Mouse (Mus musculus) spleen, postnatal 10 days (tissue): ENCODE results near the gene Vmn2r85.
"Not testable (repeated sequence)": the region's sequence is repeated elsewhere in the genome, so short reads cannot be mapped to it uniquely, and the experiment has no call there.

Experiments used
- DNase-seq, 2 experiments: peaks; one replicate each; pipeline ENCODE4 v3.0.0; 2021 to 2022; ENCODE audit warnings: low spot score in 2 of 2

Vmn2r85 gene

GRCm38 (mm10) chr10:130429603-130430002 is at the start of gene Vmn2r85:
Vmn2r85 (minus strand) TSS chr10:130429703.
- not testable (repeated sequence) for DNase-seq

GRCm38 (mm10) chr10:130470311-130470760 is 40.8 kb upstream of the Vmn2r85 start:
- peak in 1 of 2 experiments; percentile 13 for DNase-seq

GRCm38 (mm10) chr10:130455950-130456349 is 26.4 kb upstream of the Vmn2r85 start, which contains the start of gene Vmn2r86:
Vmn2r86 (minus strand) TSS chr10:130456050.
- not testable (repeated sequence) for DNase-seq

- peak in 1 of 2 experiments; percentile 11 for DNase-seq
These were observed 15.3 kb upstream of the Vmn2r85 start for GRCm38 (mm10) chr10:130444776-130445175.

DNA sequence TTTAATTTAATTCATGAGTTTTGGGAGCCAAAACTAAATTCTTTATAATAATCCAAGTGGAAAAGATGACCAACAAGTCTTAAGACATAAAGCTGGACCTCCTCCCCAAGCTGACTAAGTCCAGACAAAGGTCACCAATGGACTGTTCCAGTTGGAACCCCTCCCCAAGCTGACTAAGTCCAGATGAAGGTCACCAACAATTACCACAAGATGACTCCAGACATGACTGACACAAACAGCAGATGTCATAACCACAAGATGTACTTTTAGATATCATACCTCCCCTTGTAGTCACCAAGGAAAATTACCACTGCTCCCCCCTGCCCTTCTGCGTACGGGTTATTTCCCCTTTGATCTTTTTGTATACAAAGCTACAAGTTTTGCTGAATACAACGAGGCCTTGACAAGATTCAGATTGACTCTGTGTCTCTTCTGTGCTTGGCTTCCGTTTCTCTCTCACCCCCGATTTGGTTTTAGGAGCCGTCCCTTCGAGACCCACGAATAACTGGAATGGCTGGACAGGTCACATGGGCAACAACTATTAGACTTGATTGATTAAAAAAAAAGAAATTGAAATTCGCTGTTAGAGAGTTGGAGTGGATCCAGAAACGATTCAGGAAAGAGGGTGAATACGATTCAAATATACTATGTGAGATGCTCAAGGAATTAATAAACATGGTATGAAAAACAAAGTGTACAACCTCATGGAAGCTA is 4.8 kb upstream of the Vmn2r85 start:
- not testable (repeated sequence) for DNase-seq

DNA sequence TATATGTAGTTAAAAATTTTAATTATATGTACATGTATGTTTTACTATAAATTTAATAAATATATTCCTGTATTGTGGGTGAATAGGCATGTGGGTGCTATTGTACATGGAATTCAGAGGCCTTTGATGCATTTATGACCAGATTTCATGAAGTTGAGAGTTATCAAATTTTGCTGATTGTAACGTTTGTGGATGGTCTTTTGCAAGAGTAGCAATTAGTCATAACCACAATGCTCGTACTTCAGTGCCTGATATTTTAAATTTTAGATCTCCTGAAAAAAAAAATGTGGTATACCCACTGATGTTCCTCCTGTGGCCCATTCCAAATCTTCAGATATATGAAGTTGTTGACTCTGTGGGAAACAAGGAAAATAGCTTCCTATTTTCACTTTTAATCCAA is 7.1 kb downstream of the Vmn2r85 start:
- not testable (repeated sequence) for DNase-seq

DNA sequence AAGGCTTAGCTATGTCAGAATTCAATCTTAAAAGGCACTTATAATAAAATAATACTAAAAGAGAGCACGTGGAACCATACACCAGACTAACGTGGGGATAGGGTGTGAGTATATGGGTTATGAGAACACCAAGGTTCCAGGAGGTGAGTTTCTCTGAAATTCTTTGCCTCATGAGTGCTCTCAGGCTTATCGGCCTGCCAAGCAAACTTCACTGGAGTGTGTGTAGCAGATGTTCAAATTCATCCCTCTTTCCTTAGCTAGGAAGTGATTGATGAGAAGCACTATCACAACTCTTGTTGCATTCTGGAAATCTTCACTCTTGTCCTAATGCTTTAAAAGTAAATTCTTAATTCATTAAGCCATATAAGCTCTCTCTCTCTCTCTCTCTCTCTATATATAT is 9.1 kb downstream of the Vmn2r85 start:
- no peak for DNase-seq

GRCm38 (mm10) chr10:130419954-130420353 is 9.5 kb downstream of the Vmn2r85 start:
- DNase-seq, result not testable (repeated sequence)

DNA sequence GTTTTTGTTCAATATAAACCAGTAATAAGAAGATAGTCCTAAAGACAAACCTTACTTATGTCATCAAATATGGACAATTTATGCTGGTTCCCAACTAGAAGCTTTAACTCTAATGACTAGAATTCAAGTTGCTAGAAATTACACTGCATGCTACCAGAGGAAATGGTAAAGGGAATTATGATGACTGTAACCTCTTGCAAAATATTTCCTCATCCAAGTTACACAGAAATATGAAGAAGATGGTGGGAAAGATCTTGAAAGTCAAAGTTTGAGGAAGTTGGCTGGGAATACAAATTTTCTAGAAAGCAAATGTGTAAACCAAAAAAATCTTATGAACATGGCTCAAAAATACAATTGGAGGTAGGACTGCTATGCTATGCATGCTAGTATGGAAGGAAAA is 13.2 kb downstream of the Vmn2r85 start:
- DNase-seq, result not testable (repeated sequence)

DNA sequence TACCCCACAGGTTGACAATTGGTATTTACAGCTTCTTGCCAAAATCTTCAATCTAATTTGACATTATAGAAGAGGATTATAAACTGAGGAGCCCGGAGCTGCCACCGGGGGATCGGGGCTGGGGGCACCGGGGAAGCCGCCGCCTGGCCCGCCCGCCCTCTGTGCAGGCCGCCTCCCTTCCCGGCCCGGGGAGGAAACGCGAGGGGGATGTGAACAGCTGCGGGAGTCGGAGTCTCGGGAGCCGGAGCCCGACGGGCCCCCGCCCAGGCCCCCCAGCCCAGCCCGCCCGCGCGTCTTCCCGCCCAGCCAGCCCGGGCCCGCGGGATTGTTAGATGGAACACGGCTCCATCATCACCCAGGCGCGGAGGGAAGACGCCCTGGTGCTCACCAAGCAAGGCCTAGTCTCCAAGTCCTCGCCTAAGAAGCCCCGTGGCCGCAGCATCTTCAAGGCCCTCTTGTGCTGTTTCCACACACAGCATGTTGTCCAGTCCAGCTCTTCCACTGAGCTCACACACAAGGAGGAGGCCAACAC is 17.3 kb downstream of the Vmn2r85 start:
- not testable (repeated sequence) for DNase-seq

DNA sequence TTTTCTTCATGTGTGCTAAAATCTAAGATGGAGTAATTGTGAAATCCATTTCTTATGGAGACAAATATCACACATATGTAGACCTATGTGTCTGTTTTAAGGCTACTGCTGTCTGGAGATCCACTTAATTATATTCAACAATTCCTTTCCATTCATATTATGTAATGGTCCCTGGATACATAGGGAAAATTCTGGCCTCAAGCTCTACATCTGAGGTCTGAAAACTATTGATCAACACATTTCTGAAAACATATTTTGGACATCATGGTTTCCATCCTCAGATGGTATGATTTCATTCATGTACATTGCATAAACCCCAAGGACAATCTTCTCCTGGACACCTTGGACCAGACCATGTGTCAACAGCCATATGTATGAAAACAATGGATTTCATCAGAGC is 35.3 kb downstream of the Vmn2r85 start, which contains the start of gene Vmn2r84:
TSS of gene Vmn2r84 (minus strand) at position 101 of the 400 bp plus-strand sequence.
- DNase-seq, result no peak

GRCm38 (mm10) chr10:130375145-130375544 is 54.4 kb downstream of the Vmn2r85 start:
- no peak for DNase-seq

DNA sequence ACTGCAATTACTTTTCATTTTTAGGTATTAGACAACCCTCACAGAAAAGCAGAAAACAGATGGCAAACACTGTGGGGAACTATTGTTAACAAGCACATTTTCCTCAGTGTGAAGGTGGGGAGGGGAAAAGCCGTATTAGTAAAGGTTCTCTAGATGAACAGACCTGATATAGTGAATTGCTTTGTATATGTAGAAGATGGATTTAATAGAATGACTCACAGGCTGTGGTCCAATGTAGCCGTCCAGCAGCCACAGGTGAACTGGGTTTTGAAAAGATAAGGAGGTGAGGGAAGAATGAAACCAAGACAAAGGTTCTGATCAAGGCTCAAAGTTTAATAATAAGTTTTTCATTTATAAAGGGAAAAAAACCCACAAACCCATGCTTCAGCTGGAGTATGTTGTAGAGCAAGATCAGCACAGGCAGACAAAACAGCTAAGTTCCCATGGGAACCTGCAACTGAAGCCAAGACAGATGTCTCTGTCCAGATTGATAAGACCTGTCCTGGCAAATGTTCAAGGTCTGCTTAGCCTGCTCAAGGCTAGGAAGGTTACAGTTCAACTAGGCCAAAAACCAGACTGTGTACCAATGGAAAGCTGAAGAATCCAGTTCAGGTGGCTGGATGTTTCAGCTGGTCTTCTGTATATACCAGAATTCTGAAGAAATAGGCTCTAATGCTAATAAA is 56.9 kb downstream of the Vmn2r85 start:
- peak in 1 of 2 experiments; percentile 44 for DNase-seq

- no peak for DNase-seq
These were observed 57.9 kb downstream of the Vmn2r85 start for GRCm38 (mm10) chr10:130371644-130372043.

DNA sequence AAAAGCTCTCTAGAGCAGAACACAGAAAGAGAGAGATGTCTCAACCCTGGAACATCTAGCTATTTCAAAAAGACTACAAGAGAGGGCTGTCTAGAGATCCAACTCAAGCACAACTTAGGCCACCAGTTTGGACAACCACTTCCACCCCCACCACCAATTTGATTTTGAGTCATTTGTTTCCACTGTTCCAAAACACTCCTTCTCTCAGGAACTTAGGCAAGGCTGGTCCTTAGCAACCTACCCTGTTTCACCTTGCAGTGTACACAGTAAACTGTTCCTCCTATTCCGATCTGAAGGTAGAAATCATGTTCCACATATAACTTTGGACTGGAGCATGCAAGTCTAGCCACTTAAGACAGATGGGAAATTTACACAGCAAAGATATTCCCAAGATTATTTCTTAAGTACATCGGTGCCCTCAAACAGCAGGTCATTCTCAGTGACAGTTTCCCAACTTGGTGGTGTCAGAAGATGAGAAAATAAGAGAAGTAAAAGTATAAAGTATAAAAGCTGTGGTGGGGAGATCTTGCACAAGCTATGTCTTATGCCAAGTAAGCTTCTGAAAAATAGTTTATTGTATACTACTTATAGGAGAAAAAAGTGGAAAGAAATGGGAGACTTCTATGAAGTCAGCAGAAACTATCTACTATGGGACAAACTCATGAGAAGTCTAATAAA is 59.4 kb downstream of the Vmn2r85 start:
- DNase-seq, result no peak

- DNase-seq, result no peak
These were observed 61.1 kb downstream of the Vmn2r85 start for GRCm38 (mm10) chr10:130368384-130368783.

DNA sequence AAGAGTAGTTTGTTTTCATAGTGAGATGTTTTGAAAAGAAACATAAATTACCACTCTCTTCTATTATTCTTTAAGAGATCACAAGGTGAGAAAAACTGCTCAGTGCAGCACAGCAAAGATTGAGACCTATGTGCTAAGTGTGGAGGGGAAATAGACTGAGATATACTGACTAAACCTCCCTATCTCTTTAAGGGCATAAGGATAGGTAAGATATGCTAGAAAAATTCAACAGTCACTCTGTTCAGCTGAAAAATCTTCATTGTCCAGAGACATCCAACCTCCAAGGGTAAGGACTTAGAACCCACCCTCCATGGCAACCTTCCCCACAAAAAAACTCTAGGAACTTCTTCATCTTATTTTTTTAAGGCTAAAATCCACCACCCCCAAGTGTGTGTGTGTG is 64.7 kb downstream of the Vmn2r85 start:
- DNase-seq, result no peak
